Mouse (Mus musculus) gastrocnemius, postnatal 10 days (tissue): ENCODE results near the gene Gpr139. TPM values are rescaled to one million over a fixed set of nuclear protein-coding genes. Genes with fewer than 3 reads are reported as not detected.

ENCODE experiments used
- DNase-seq: peaks from one replicate; pipeline ENCODE4 v3.0.0; 2021; ENCODE audit warnings: mixed read lengths
- long read RNA-seq, 2 experiments: library from polyadenylated mRNA; stranded (forward); transcript quantifications; one replicate each; pipeline ENCODE4 v2.0.0; 2021
- total RNA-seq, 2 experiments: library from RNA; stranded (reverse); gene quantifications; 2 replicates each; pipeline ENCODE4 v1.2.3; 2021

The Gpr139 gene
- total RNA-seq = not detected
- long read RNA-seq, experiment 1 = 0 reads
- long read RNA-seq, experiment 2 = 0 reads

DNA sequence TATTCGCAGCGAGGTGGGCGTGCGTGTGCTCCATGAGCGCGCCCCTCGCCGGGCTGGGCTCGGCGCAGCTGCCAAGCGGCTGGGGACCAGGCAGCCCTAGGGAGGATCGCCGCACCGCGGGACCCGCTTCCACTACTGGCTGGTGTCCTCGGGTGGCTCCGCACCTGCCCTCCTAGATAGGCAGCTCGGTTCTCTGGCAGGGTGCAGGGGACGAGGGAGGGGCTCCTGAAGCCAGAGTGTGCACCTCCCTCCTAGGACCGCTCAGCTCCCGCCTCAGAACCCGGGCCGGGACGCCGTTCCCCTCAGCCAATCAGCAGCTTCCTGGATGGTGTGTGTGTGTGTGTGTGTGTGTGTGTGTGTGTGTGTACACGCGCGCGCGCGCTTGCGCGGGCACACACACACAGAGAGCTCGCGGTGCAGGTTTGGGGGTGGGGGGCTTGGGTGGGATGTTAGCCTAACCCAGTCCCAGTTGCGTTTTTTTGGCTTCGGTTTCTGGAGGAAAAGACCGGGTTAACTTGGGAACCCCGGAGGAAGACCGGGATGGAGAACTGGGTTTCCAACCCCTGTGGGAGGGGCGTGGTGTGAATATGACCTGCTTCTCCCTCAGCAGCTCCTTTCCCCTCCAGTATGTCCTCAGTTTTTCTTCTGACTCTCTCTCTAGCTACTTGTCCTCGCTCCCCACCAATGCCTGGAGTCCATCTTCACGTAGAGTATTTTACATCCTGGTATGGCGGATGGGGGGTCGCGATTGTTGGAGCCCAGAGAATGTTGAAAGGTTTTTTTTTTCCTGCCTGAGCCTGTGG is at the start of gene Gpr139:
Gpr139 (minus strand) TSS at position 263 of the 803 bp plus-strand sequence.
- DNase-seq = no peak

DNA sequence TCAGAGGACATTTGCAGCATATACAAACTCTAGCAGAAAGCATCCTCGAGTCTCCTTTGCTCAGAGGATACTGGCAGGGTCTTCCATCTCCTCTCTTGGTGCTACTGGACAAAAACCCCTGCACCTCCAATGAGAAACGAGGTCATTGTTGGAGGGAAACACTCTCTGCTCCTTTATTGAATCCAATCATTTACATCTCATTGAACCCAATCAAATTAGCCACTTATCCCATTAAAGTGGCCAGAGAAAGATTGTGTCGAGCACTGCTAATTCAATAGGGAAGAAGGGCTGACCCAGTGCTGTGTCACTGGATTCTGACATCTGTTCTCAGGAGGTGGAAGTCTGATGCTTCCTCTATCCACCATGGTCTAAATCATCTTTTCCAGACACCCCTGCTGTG is 46.6 kb upstream of the Gpr139 start:
- no peak for DNase-seq

DNA sequence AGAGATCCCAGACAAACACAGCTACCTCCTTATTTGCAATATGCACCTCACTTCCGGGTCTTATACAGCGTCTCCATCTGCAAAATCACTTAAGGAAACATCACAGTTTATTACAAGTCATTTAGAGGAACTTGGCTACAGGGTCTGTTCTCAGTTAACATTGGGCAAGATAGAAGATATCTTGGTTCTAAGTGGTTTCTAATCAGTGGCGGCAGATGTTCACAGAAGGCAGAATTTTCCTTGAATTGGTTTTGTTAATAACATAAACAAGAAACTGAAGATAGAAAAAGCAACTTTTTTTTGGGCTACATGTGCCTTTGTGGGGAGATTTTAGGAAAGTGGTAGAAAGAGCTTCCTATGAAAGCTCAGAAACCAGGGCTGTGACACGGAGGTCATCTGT is 38.3 kb upstream of the Gpr139 start:
- DNase-seq = no peak

DNA sequence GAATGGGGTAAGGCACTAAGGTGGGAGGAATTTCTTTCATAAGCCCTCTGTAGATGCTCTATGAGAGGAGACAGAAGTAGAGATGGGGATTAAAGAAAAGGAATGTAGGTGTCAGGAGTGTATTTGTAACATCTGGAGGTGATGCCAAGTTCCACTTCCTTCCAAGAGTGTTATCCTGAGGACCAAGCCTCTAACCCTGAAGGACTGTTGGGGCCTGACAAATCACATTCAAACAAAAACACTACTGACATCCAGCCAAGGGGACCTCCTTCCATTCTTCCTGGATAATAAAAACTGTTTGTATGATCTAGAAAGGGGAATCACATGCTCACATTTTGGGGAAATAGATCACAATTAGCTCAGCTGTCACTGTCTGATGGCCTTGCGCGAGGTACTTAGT is 34.7 kb upstream of the Gpr139 start:
- no peak for DNase-seq

GRCm38 (mm10) chr7:119207251-119207650 is 22.8 kb upstream of the Gpr139 start:
- no peak for DNase-seq

DNA sequence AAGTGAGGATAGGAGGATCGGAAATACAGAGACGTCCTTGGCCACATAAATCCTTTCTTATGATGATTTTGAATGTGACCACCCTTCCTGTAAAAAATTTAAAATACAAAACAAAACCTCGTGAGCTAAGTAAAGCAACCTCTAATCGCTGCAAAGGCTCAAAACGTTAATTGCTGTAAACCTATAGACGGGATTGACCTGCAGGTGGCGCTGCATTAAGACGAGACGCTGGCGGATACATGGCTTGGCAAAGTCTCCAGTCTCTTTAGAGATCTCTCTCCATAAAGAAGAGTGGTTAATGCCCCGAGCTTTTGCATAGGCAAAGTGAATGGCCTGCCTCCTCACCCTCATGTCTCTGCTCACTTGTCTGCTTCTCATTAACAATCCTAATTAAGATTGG is 2.0 kb upstream of the Gpr139 start:
- peak; percentile 9 for DNase-seq

DNA sequence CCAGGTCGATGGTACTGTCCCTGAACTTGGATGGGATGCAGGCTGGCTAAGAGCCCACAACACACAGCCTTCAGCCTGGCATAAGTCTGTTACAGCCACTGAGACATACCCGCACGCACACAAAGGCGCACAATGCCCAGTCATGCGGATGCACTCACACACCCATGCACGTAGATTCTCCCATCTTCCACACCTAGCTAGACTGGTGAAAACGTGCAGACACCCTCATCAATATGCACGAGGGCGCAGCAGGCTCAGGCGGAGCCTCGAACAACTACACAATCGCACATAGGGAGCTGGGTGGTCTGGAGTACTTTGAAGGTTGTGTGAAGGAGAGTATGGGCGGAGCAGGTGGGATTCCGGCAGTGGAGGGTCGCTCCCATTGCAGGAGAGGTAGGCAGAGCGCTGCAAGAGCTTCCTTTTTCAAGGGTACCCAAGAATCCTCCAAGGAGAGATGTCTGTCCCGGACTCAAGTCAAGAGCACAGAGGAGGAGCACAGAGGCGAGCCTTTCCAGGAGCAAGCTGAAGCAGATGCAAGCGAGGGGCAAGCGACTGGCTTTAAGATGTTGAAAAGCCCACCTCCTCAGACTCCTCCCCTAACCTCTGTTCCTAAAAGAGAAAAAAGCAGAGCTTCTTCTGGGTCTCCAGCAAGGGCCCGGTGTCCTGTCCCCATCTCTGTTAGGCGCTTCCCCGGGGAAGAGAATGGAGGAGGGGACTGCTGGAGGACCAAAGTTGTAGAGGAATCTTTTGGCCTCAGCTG is 958 bp upstream of the Gpr139 start:
- no peak for DNase-seq

GRCm38 (mm10) chr7:119181053-119181452 is 3.4 kb downstream of the Gpr139 start:
- no peak for DNase-seq

- DNase-seq = no peak
Measured at GRCm38 (mm10) chr7:119160015-119160414, 24.4 kb downstream of the Gpr139 start.

- DNase-seq = peak; percentile 24
Measured at GRCm38 (mm10) chr7:119111771-119112170, 72.6 kb downstream of the Gpr139 start.

DNA sequence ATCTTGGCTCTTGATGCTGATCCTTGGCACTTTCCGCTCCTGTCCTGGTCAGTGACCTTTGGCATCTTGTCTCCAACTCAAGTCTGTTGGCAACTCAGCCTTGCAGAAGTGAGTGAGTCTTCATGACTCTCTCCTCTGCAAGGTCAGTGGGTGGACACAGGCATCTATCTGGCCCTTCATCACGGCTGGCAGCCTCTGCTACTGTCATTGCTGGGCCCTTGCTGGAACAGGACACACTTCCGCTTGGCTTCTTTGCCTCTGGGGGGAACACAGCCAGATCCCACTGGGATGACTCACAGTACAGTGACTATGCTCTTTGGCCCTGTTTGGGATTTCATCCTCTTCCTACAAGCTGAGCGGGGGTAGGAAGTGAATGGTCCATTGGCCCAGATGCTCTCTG is 78.5 kb downstream of the Gpr139 start:
- no peak for DNase-seq

DNA sequence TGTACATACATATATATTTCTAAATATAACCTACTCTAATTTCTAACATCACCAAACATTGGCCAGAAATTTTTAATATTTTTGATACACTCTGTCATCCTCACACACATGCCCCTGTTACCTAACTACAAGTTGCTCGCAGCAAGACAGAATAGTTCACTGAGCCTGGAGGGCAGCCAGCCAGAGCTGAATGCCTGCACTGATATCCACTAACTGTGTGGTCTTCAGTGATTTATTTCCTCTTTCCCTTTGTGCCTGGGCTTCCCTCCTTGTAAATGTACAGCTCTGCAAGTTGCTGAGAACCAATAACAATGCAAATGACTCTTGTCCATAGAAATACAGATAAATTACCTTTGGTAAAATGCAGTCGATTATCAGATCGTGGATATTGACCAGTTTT is 87.8 kb downstream of the Gpr139 start:
- no peak for DNase-seq

Other genes with a start within 250 kb of the Gpr139 start
- gene Gprc5b, start 189.4 kb downstream of the Gpr139 start, total RNA-seq = 10 to 100 TPM; 34.9 to 36.6 TPM